Mouse (Mus musculus) megakaryocyte, embryonic 14.5 days (primary cell): ENCODE measurements around the gene Pwwp2b.

ENCODE experiments used
- FLI1 ChIP-seq: IDR thresholded peaks from 2 replicates; pipeline ENCODE4 v1.6.1; 2012; ENCODE audit warnings: low read length, inconsistent platforms, mixed read lengths
- GATA1 ChIP-seq: IDR thresholded peaks from 3 replicates; pipeline ENCODE4 v1.6.1; 2012; ENCODE audit warnings: mixed read lengths, low read length, inconsistent platforms, borderline replicate concordance

DNA sequence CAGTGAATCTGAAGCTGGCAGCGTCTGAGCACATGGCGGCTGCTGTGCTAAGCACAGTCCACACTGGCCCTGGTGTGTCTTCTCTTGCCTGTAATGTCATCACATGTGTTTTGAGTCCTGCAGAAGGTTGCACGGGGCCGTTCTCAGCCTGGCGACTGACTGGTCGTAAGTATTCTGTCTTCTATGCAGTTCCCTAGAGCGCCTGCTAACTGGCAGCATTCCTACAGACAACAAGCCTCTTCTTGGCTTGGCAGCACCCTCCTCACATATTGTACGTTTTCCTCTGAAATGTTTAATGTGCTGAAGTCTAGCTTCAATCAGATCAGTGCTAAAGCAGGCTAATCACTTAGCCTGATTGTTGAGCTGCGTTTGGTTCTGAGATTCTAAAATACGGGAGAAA lies 27.3 kb downstream of the Pwwp2b start:
- TF ChIP-seq GATA1, result no peak
- no peak for TF ChIP-seq FLI1
